Mouse (Mus musculus) stomach, postnatal 0 days (tissue): ENCODE measurements around the gene Usp22. TPM values are rescaled to one million over a fixed set of nuclear protein-coding genes. Genes with fewer than 3 reads are reported as not detected.
A peak's percentile ranks its signal among the peaks of the same experiment; 100 is the strongest.

ENCODE experiments used
- ATAC-seq: fragments of 200-750 bp; cut with Nextera tagmentation; 2 replicates; pipeline ENCODE4 v1.8.0; 2017; ENCODE audit not compliant: low FRiP score, low TSS enrichment
- DNase-seq: peaks from one replicate; pipeline ENCODE4 v3.0.0-alpha.2; 2016; ENCODE audit warnings: low spot score
- H3K27ac ChIP-seq: fragments of 300-500 bp; sonication (generic); replicated peaks from 2 replicates; pipeline ENCODE4 v1.5.1; 2014; ENCODE audit warnings: mild to moderate bottlenecking, control low read depth
- H3K27me3 ChIP-seq: fragments of 300-500 bp; sonication (generic); 2 replicates; pipeline ENCODE4 v1.6.1; 2014; ENCODE audit warnings: low read length; ENCODE audit not compliant: control insufficient read depth, insufficient read depth
- H3K36me3 ChIP-seq: fragments of 300-500 bp; sonication (generic); 2 replicates; pipeline ENCODE4 v1.6.1; 2014; ENCODE audit warnings: low read length, mixed read lengths; ENCODE audit not compliant: control insufficient read depth, insufficient read depth
- H3K4me1 ChIP-seq: fragments of 300-500 bp; sonication (generic); replicated peaks from 2 replicates; pipeline ENCODE4 v1.6.1; 2014; ENCODE audit warnings: antibody characterized with exemption; ENCODE audit not compliant: control insufficient read depth, insufficient read depth
- H3K4me2 ChIP-seq: fragments of 300-500 bp; sonication (generic); replicated peaks from 2 replicates; pipeline ENCODE4 v1.6.1; 2014; ENCODE audit warnings: low read depth, mild to moderate bottlenecking, control low read depth, moderate library complexity
- H3K4me3 ChIP-seq: fragments of 300-500 bp; sonication (generic); 2 replicates; pipeline ENCODE4 v1.5.1; 2014; ENCODE audit warnings: low read depth, low read length, control low read depth
- H3K9ac ChIP-seq: fragments of 300-500 bp; sonication (generic); 2 replicates; pipeline ENCODE4 v1.6.1; 2014; ENCODE audit warnings: mild to moderate bottlenecking, low read length, control low read depth, mixed read lengths
- H3K9me3 ChIP-seq: fragments of 300-500 bp; sonication (generic); 2 replicates; pipeline ENCODE4 v1.6.1; 2016; ENCODE audit warnings: low read length; ENCODE audit not compliant: control insufficient read depth
- CTCF ChIP-seq: IDR thresholded peaks from 2 replicates; pipeline ENCODE4 v1.5.1; 2016; ENCODE audit warnings: antibody characterized with exemption, low read depth, mild to moderate bottlenecking, moderate library complexity
- EP300 ChIP-seq: optimal IDR thresholded peaks from 2 replicates; pipeline ENCODE3; 2016; ENCODE audit warnings: antibody characterized with exemption
- WGBS: fragments of 180-500 bp; shearing (Covaris S2); extraction: QIAGEN DNeasy Blood & Tissue Kit; methylation state at CpG from one replicate; pipeline ENCODE4 v1.1.7; 2014; 5-methylcytosine and 5-hydroxymethylcytosine counted together
- polyA plus RNA-seq: library from polyadenylated mRNA; unstranded; fragments of >200 nt; fragmentation: Nextera tagmentation; extraction: Ambion mirVana; gene quantifications from 2 replicates; pipeline ENCODE4 v1.2.1, GENCODE M21; 2015

Usp22 gene
- polyA plus RNA-seq, 1 experiment from 2014 or later, result 31.9 TPM

DNA sequence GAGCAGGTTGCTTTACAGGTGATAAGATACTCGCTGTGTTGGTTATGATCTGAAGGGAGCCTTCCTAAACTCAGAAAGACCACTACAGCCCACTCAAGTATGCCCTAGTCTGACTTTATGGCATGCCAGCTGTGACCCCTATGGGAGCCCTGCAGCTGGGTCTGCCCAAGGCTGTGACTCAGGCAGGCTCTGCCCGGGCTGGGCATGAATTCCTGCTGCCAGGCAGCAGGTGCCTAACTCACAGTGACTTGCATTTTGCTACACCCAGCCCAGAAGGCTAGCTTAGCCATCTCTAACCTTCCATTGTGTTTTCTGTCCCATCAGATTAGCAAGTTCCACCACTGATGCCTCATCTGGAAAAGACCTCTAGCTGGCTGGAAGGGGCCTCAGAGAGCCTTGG is 28.0 kb upstream of the Usp22 start:
- 0 out of 2 replicates have a peak overlapping the region, but pooled peaks have one; percentile 8 for H3K9ac ChIP-seq
- H3K9me3 ChIP-seq, result no peaks in the 10 kb centered on the region
- H3K4me2 ChIP-seq, result no peak overlapping the region
- H3K4me3 ChIP-seq, result no peak overlapping the region
- no peaks in the 10 kb centered on the region for H3K36me3 ChIP-seq
- H3K27ac ChIP-seq, result no peak overlapping the region
- no peak for DNase-seq
- no peak; the same call in 1 of the 2 replicates for ATAC-seq
- no peak for TF ChIP-seq CTCF
- no peak for TF ChIP-seq EP300
- WGBS, result 69% methylated on average over 2 of the region's 2 CpGs
- no peaks in the 10 kb centered on the region for H3K27me3 ChIP-seq
- peaks cover 4% of the 10 kb centered on the region; the same call in 1 of the 2 replicates for H3K4me1 ChIP-seq

DNA sequence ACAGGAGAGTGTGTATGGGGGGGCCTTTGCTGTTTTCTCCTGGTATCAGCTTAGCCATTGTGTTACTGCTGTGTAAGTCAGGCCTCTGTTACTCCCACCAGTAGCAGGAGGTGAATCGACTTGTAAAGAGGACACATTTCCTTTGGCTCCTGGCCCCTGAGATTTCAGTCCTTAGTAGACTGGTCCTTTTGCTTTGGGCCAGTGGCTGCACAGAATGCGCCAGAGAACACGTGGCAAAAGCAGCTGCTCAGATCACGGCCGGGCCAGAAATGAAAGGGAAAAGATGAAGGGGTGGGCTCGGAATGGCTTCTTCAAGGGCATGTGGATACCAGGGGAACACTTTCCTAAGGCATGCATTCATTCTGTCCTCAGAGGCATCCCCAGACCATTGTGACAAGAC is 27.3 kb upstream of the Usp22 start:
- Histone ChIP-seq H3K27ac (no peak overlapping the region), H3K27me3 (no peaks in the 10 kb centered on the region), H3K9ac (no peak overlapping the region), H3K9me3 (no peaks in the 10 kb centered on the region), H3K4me1 (peaks cover 4% of the 10 kb centered on the region; the same call in 1 of the 2 replicates), H3K36me3 (no peaks in the 10 kb centered on the region), H3K4me2 (no peak overlapping the region), H3K4me3 (no peak overlapping the region)
- ATAC-seq (no peak), DNase-seq (no peak)
- 79% methylated on average over 6 of the region's 6 CpGs for WGBS
- TF ChIP-seq EP300 (no peak), CTCF (no peak)

GRCm38 (mm10) chr11:61199620-61200362 is 24.9 kb upstream of the Usp22 start:
- DNase-seq (peak; percentile 56), ATAC-seq (peak; percentile 33)
- Histone ChIP-seq H3K9ac (no peak overlapping the region), H3K4me2 (no peak overlapping the region), H3K9me3 (no peaks in the 10 kb centered on the region), H3K27ac (no peak overlapping the region), H3K36me3 (no peaks in the 10 kb centered on the region), H3K4me1 (peaks cover 4% of the 10 kb centered on the region; the same call in 1 of the 2 replicates), H3K27me3 (no peaks in the 10 kb centered on the region), H3K4me3 (no peak overlapping the region)
- TF ChIP-seq EP300 (no peak), CTCF (no peak)
- 49% methylated on average over 4 of the region's 4 CpGs for WGBS

DNA sequence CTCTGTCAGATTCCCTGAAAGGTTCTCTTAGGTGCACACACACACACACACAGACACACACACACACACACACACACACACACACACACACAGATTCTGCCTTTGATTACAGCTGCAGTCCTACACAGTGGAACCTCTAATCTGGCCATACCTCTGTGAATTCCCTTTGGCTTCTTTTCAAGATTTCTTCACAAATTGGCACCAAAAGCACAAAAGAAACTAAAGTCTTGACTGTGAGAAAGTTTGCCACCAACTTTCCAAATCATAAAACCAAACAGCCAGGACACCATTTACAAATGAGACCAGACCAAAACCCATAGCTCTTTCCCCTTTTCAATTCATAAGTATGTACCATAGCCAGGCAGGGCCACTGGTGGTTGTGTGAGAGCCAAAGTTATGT is 23.1 kb upstream of the Usp22 start:
- Histone ChIP-seq H3K4me1 (peaks cover 4% of the 10 kb centered on the region; the same call in 1 of the 2 replicates), H3K36me3 (no peaks in the 10 kb centered on the region), H3K9me3 (no peaks in the 10 kb centered on the region), H3K4me3 (no peak overlapping the region), H3K27me3 (no peaks in the 10 kb centered on the region), H3K27ac (0 out of 2 replicates have a peak overlapping the region, but pooled peaks have one; percentile 8), H3K9ac (no peak overlapping the region), H3K4me2 (no peak overlapping the region)
- DNase-seq, result no peak
- ATAC-seq, result no peak
- TF ChIP-seq EP300 (no peak), CTCF (no peak)

GRCm38 (mm10) chr11:61196616-61197353 is 21.9 kb upstream of the Usp22 start:
- TF ChIP-seq EP300 (no peak), CTCF (no peak)
- no peak overlapping the region for H3K4me2 ChIP-seq
- H3K27ac ChIP-seq, result no peak overlapping the region
- no peak overlapping the region for H3K4me3 ChIP-seq
- ATAC-seq, result no peak
- no peaks in the 10 kb centered on the region for H3K36me3 ChIP-seq
- H3K4me1 ChIP-seq, result peaks cover 4% of the 10 kb centered on the region; the same call in 1 of the 2 replicates
- no peaks in the 10 kb centered on the region for H3K9me3 ChIP-seq
- H3K27me3 ChIP-seq, result no peaks in the 10 kb centered on the region
- no peak overlapping the region for H3K9ac ChIP-seq
- 67% methylated on average over 14 of the region's 14 CpGs for WGBS
- peak; percentile 50 for DNase-seq

- ATAC-seq, result peak; percentile 81; the same call in 1 of the 2 replicates
Observed at GRCm38 (mm10) chr11:61193392-61193791, 18.5 kb upstream of the Usp22 start.

More at GRCm38 (mm10) chr11:61193392-61193791, 18.5 kb upstream of the Usp22 start:
- no peaks in the 10 kb centered on the region for H3K36me3 ChIP-seq
- H3K27ac ChIP-seq, result no peak overlapping the region
- no peak for TF ChIP-seq EP300
- TF ChIP-seq CTCF, result peak; percentile 98
- no peak overlapping the region for H3K4me3 ChIP-seq
- no peak overlapping the region for H3K4me2 ChIP-seq
- H3K27me3 ChIP-seq, result no peaks in the 10 kb centered on the region
- H3K4me1 ChIP-seq, result no peaks in the 10 kb centered on the region
- H3K9ac ChIP-seq, result no peak overlapping the region
- 7% methylated on average over 9 of the region's 9 CpGs for WGBS
- DNase-seq, result peak; percentile 87
- no peaks in the 10 kb centered on the region for H3K9me3 ChIP-seq
